Mouse (Mus musculus) neural tube, embryonic 15.5 days (tissue): ENCODE measurements around the gene Gga3. TPM values are rescaled to one million over a fixed set of nuclear protein-coding genes. Genes with fewer than 3 reads are reported as not detected.
A peak's percentile ranks its signal among the peaks of the same experiment; 100 is the strongest.

ENCODE experiments used
- ATAC-seq: fragments of 200-750 bp; cut with Nextera tagmentation; 2 replicates; pipeline ENCODE4 v1.8.0; 2017; ENCODE audit warnings: mild to moderate bottlenecking, moderate TSS enrichment, moderate library complexity; ENCODE audit not compliant: low FRiP score
- H3K27ac ChIP-seq: fragments of 300-500 bp; sonication (generic); replicated peaks from 2 replicates; pipeline ENCODE4 v1.5.1; 2015; ENCODE audit warnings: mild to moderate bottlenecking, inconsistent platforms
- H3K27me3 ChIP-seq: fragments of 300-500 bp; sonication (generic); replicated peaks from 2 replicates; pipeline ENCODE4 v1.6.1; 2015; ENCODE audit warnings: inconsistent platforms
- H3K36me3 ChIP-seq: fragments of 300-500 bp; sonication (generic); 2 replicates; pipeline ENCODE4 v1.6.1; 2015; ENCODE audit warnings: inconsistent platforms
- H3K4me1 ChIP-seq: fragments of 300-500 bp; sonication (generic); 2 replicates; pipeline ENCODE4 v1.6.1; 2015; ENCODE audit warnings: inconsistent platforms
- H3K4me2 ChIP-seq: fragments of 300-500 bp; sonication (generic); 2 replicates; pipeline ENCODE4 v1.6.1; 2015; ENCODE audit warnings: inconsistent platforms, mild to moderate bottlenecking, moderate library complexity
- H3K4me3 ChIP-seq: fragments of 300-500 bp; sonication (generic); replicated peaks from 2 replicates; pipeline ENCODE4 v1.5.1; 2015; ENCODE audit warnings: mild to moderate bottlenecking, inconsistent platforms
- H3K9ac ChIP-seq: fragments of 300-500 bp; sonication (generic); replicated peaks from 2 replicates; pipeline ENCODE4 v1.6.1; 2015; ENCODE audit warnings: mild to moderate bottlenecking, inconsistent platforms
- H3K9me3 ChIP-seq: fragments of 300-500 bp; sonication (generic); replicated peaks from 2 replicates; pipeline ENCODE4 v1.6.1; 2016; ENCODE audit warnings: inconsistent platforms
- WGBS: fragments of 180-500 bp; shearing (Covaris S2); methylation state at CpG from one replicate; pipeline ENCODE4 v1.1.7; 2015; ENCODE audit warnings: mixed read lengths; 5-methylcytosine and 5-hydroxymethylcytosine counted together
- polyA plus RNA-seq: library from polyadenylated mRNA; unstranded; fragments of >200 nt; fragmentation: Nextera tagmentation; extraction: Ambion mirVana; gene quantifications from 2 replicates; pipeline ENCODE4 v1.2.1, GENCODE M21; 2015

The Gga3 gene
- polyA plus RNA-seq, 1 experiment from 2014 or later = 35.0 TPM

- H3K9ac ChIP-seq = no peak overlapping the region
- no peak overlapping the region for H3K27ac ChIP-seq
- no peak overlapping the region for H3K4me3 ChIP-seq
- peaks cover 43% of the 10 kb centered on the region for H3K36me3 ChIP-seq
- no peaks in the 10 kb centered on the region for H3K9me3 ChIP-seq
- H3K4me2 ChIP-seq = no peak overlapping the region
- peaks cover 34% of the 10 kb centered on the region for H3K4me1 ChIP-seq
- ATAC-seq = no peak
- H3K27me3 ChIP-seq = 0 out of 2 replicates have a peak, but pooled peaks cover 14% of the 10 kb centered on the region
- WGBS = 66% methylated on average over 3 of the region's 3 CpGs
Measured at GRCm38 (mm10) chr11:115609576-115609975, 5.7 kb upstream of the Gga3 start.

GRCm38 (mm10) chr11:115608421-115609399 lies 4.9 kb upstream of the Gga3 start:
- Histone ChIP-seq H3K9ac (no peak overlapping the region), H3K9me3 (no peaks in the 10 kb centered on the region), H3K27me3 (0 out of 2 replicates have a peak, but pooled peaks cover 6% of the 10 kb centered on the region), H3K36me3 (peaks cover 40% of the 10 kb centered on the region), H3K4me1 (peaks cover 36% of the 10 kb centered on the region), H3K4me2 (no peak overlapping the region), H3K4me3 (no peak overlapping the region), H3K27ac (no peak overlapping the region)
- 76% methylated on average over 23 of the region's 23 CpGs for WGBS
- no peak for ATAC-seq

- no peak for ATAC-seq
- peaks cover 40% of the 10 kb centered on the region for H3K36me3 ChIP-seq
- peaks cover 34% of the 10 kb centered on the region for H3K4me1 ChIP-seq
- 96% methylated on average over 18 of the region's 18 CpGs for WGBS
- H3K4me3 ChIP-seq = no peak overlapping the region
- H3K9me3 ChIP-seq = no peaks in the 10 kb centered on the region
- H3K4me2 ChIP-seq = no peak overlapping the region
- no peak overlapping the region for H3K27ac ChIP-seq
- no peak overlapping the region for H3K9ac ChIP-seq
- 0 out of 2 replicates have a peak, but pooled peaks cover 3% of the 10 kb centered on the region for H3K27me3 ChIP-seq
Measured at GRCm38 (mm10) chr11:115606733-115607132, 2.9 kb upstream of the Gga3 start.

GRCm38 (mm10) chr11:115604304-115604696 lies 449 bp upstream of the Gga3 start:
- Histone ChIP-seq H3K9ac (peak overlapping the region; percentile 94), H3K36me3 (peaks cover 45% of the 10 kb centered on the region), H3K27ac (peak overlapping the region; percentile 95), H3K9me3 (no peaks in the 10 kb centered on the region), H3K4me3 (peak overlapping the region; percentile 67), H3K4me1 (peaks cover 38% of the 10 kb centered on the region), H3K4me2 (peak overlapping the region; percentile 92), H3K27me3 (no peaks in the 10 kb centered on the region)
- 0% methylated on average over 26 of the region's 26 CpGs for WGBS
- peak; percentile 48; the same call in 1 of the 2 replicates for ATAC-seq

- Histone ChIP-seq H3K4me1 (peaks cover 38% of the 10 kb centered on the region), H3K4me3 (peak overlapping the region; percentile 67), H3K27ac (peak overlapping the region; percentile 95), H3K9me3 (no peaks in the 10 kb centered on the region), H3K27me3 (no peaks in the 10 kb centered on the region), H3K9ac (peak overlapping the region; percentile 94), H3K4me2 (peak overlapping the region; percentile 92), H3K36me3 (peaks cover 33% of the 10 kb centered on the region)
- 4% methylated on average over 15 of the region's 15 CpGs for WGBS
- no peak for ATAC-seq
Measured at GRCm38 (mm10) chr11:115603128-115603475, 749 bp downstream of the Gga3 start.

- H3K4me3 ChIP-seq = no peak overlapping the region
- H3K4me2 ChIP-seq = no peak overlapping the region
- WGBS = over 99% methylated on average over 4 of the region's 4 CpGs
- H3K27me3 ChIP-seq = no peaks in the 10 kb centered on the region
- peaks cover 38% of the 10 kb centered on the region for H3K4me1 ChIP-seq
- H3K9ac ChIP-seq = no peak overlapping the region
- no peak overlapping the region for H3K27ac ChIP-seq
- H3K36me3 ChIP-seq = peaks cover 27% of the 10 kb centered on the region
- no peak for ATAC-seq
- H3K9me3 ChIP-seq = no peaks in the 10 kb centered on the region
Measured at GRCm38 (mm10) chr11:115601174-115601573, 2.7 kb downstream of the Gga3 start.

GRCm38 (mm10) chr11:115600743-115601142 lies 3.1 kb downstream of the Gga3 start:
- Histone ChIP-seq H3K27ac (no peak overlapping the region), H3K27me3 (no peaks in the 10 kb centered on the region), H3K4me2 (no peak overlapping the region), H3K9me3 (no peaks in the 10 kb centered on the region), H3K4me1 (peaks cover 35% of the 10 kb centered on the region), H3K36me3 (peaks cover 27% of the 10 kb centered on the region), H3K4me3 (no peak overlapping the region), H3K9ac (no peak overlapping the region)
- no peak for ATAC-seq
- WGBS = 96% methylated on average over 15 of the region's 15 CpGs

GRCm38 (mm10) chr11:115599722-115600121 lies 4.1 kb downstream of the Gga3 start:
- WGBS = 88% methylated on average over 7 of the region's 7 CpGs
- no peak for ATAC-seq
- Histone ChIP-seq H3K27ac (no peak overlapping the region), H3K9me3 (no peaks in the 10 kb centered on the region), H3K4me3 (no peak overlapping the region), H3K4me2 (no peak overlapping the region), H3K9ac (no peak overlapping the region), H3K36me3 (peaks cover 29% of the 10 kb centered on the region), H3K27me3 (no peaks in the 10 kb centered on the region), H3K4me1 (peaks cover 25% of the 10 kb centered on the region)

- no peaks in the 10 kb centered on the region for H3K9me3 ChIP-seq
- H3K36me3 ChIP-seq = peaks cover 40% of the 10 kb centered on the region
- no peak overlapping the region for H3K9ac ChIP-seq
- H3K4me1 ChIP-seq = peaks cover 21% of the 10 kb centered on the region
- no peak overlapping the region for H3K27ac ChIP-seq
- H3K4me2 ChIP-seq = no peak overlapping the region
- ATAC-seq = no peak
- 83% methylated on average over 4 of the region's 4 CpGs for whole genome bisulfite sequencing
- H3K4me3 ChIP-seq = no peak overlapping the region
- no peaks in the 10 kb centered on the region for H3K27me3 ChIP-seq
Measured at GRCm38 (mm10) chr11:115598309-115598708, 5.5 kb downstream of the Gga3 start.

GRCm38 (mm10) chr11:115595209-115595608 lies 8.6 kb downstream of the Gga3 start:
- H3K27ac ChIP-seq = no peak overlapping the region
- no peaks in the 10 kb centered on the region for H3K4me1 ChIP-seq
- 96% methylated on average over 3 of the region's 3 CpGs for WGBS
- H3K4me2 ChIP-seq = no peak overlapping the region
- no peaks in the 10 kb centered on the region for H3K27me3 ChIP-seq
- H3K4me3 ChIP-seq = no peak overlapping the region
- H3K36me3 ChIP-seq = peaks cover 64% of the 10 kb centered on the region
- no peak overlapping the region for H3K9ac ChIP-seq
- ATAC-seq = no peak
- no peaks in the 10 kb centered on the region for H3K9me3 ChIP-seq

GRCm38 (mm10) chr11:115590526-115591075 lies 13.2 kb downstream of the Gga3 start:
- peaks cover 86% of the 10 kb centered on the region for H3K36me3 ChIP-seq
- H3K4me1 ChIP-seq = no peaks in the 10 kb centered on the region
- no peak for ATAC-seq
- H3K27ac ChIP-seq = no peak overlapping the region
- no peak overlapping the region for H3K4me2 ChIP-seq
- no peaks in the 10 kb centered on the region for H3K27me3 ChIP-seq
- H3K9me3 ChIP-seq = no peaks in the 10 kb centered on the region
- no peak overlapping the region for H3K4me3 ChIP-seq
- no peak overlapping the region for H3K9ac ChIP-seq
- WGBS = 90% methylated on average over 2 of the region's 2 CpGs

- no peak overlapping the region for H3K27ac ChIP-seq
- whole genome bisulfite sequencing = 82% methylated on average over 9 of the region's 9 CpGs
- H3K4me2 ChIP-seq = no peak overlapping the region
- ATAC-seq = no peak
- H3K4me3 ChIP-seq = no peak overlapping the region
- peaks cover 95% of the 10 kb centered on the region for H3K36me3 ChIP-seq
- no peaks in the 10 kb centered on the region for H3K9me3 ChIP-seq
- no peaks in the 10 kb centered on the region for H3K4me1 ChIP-seq
- no peak overlapping the region for H3K9ac ChIP-seq
- H3K27me3 ChIP-seq = no peaks in the 10 kb centered on the region
Measured at GRCm38 (mm10) chr11:115587984-115588383, 15.9 kb downstream of the Gga3 start.
